Mouse (Mus musculus) MEL (cell line): ENCODE measurements around the gene Samd9l. TPM values are rescaled to one million over a fixed set of nuclear protein-coding genes. Genes with fewer than 3 reads are reported as not detected.
"Not testable (repeated sequence)": the region's sequence is repeated elsewhere in the genome, so short reads cannot be mapped to it uniquely, and the experiment has no call there.

ENCODE experiments used
- DNase-seq: peaks from one replicate; pipeline ENCODE4 v3.0.0; 2011; ENCODE audit warnings: low read depth, low spot score
- H3K27ac ChIP-seq: 2 replicates; pipeline ENCODE4 v1.5.1; 2012; ENCODE audit warnings: low read depth, mild to moderate bottlenecking, control low read depth, low read length, moderate library complexity; ENCODE audit not compliant: control insufficient read depth
- H3K27me3 ChIP-seq, 2 experiments: fragments of 150-350 bp in 1 of 2; sonication (generic) in 1 of 2; 2 replicates each; pipeline ENCODE4 v1.6.1; 2012; ENCODE audit warnings: low read length in 2 of 2, mild to moderate bottlenecking in 2 of 2, improper control_type of control experiment in 1 of 2, moderate library complexity in 1 of 2; ENCODE audit not compliant: insufficient read depth in 2 of 2, control insufficient read depth in 1 of 2
- H3K36me3 ChIP-seq, 2 experiments: 2 replicates each; pipeline ENCODE4 v1.6.1; 2012 to 2014; ENCODE audit warnings: low read length in 2 of 2, improper control_type of control experiment in 1 of 2, inconsistent platforms in 1 of 2, mild to moderate bottlenecking in 1 of 2; ENCODE audit not compliant: insufficient read depth in 2 of 2, control insufficient read depth in 1 of 2
- H3K4me1 ChIP-seq, 2 experiments: fragments of 150-350 bp in 1 of 2; sonication (generic) in 1 of 2; 2 replicates each; pipeline ENCODE4 v1.6.1; 2012; ENCODE audit warnings: low read length in 2 of 2, improper control_type of control experiment in 1 of 2, mild to moderate bottlenecking in 1 of 2; ENCODE audit not compliant: insufficient read depth in 2 of 2, control insufficient read depth in 1 of 2
- H3K4me3 ChIP-seq, 2 experiments: fragments of 150-350 bp in 1 of 2; sonication (generic) in 1 of 2; 2 replicates each; pipeline ENCODE4 v1.5.1; 2012; ENCODE audit warnings: low read depth in 2 of 2, low read length in 2 of 2, mild to moderate bottlenecking in 2 of 2, moderate library complexity in 2 of 2, control low read depth in 1 of 2, improper control_type of control experiment in 1 of 2; ENCODE audit not compliant: control insufficient read depth in 1 of 2, insufficient read depth in 1 of 2
- H3K79me2 ChIP-seq: 2 replicates; pipeline ENCODE4 v1.6.1; 2012; ENCODE audit warnings: mild to moderate bottlenecking, low read length, moderate library complexity; ENCODE audit not compliant: control insufficient read depth, poor library complexity, insufficient read depth
- H3K9ac ChIP-seq: 2 replicates; pipeline ENCODE4 v1.6.1; 2012; ENCODE audit warnings: low read depth, mild to moderate bottlenecking, control low read depth, low read length, moderate library complexity; ENCODE audit not compliant: control insufficient read depth, poor library complexity, severe bottlenecking
- H3K9me3 ChIP-seq: fragments of 150-350 bp; sonication (generic); replicated peaks from 2 replicates; pipeline ENCODE4 v1.6.1; 2012; ENCODE audit warnings: mild to moderate bottlenecking, low read length, improper control_type of control experiment, moderate library complexity; ENCODE audit not compliant: insufficient read depth
- CTCF ChIP-seq, 3 experiments: IDR thresholded peaks in 2 of 3; conservative IDR thresholded peaks in 1 of 3; 2 replicates each; pipeline ENCODE4 v1.5.1; 2011 to 2012; ENCODE audit warnings: low read length in 3 of 3, low read depth in 2 of 3, mild to moderate bottlenecking in 2 of 3, improper control_type of control experiment in 1 of 3, inconsistent platforms in 1 of 3, mixed read lengths in 1 of 3, moderate library complexity in 1 of 3; ENCODE audit not compliant: control insufficient read depth in 1 of 3, insufficient read depth in 1 of 3, poor library complexity in 1 of 3, severe bottlenecking in 1 of 3
- KAT2A ChIP-seq: conservative IDR thresholded peaks from 2 replicates; pipeline ENCODE4 v1.6.1; 2012; ENCODE audit warnings: low read depth, low read length, improper control_type of control experiment, inconsistent platforms
- polyA plus RNA-seq, 2 experiments: library from polyadenylated mRNA; stranded (reverse) in 1 of 2; unstranded in 1 of 2; fragments of >175 nt in 1 of 2; fragments of >200 nt in 1 of 2; gene quantifications; 2 replicates each; pipeline versions ENCODE4 v1.2.1 to v1.2.4; 2012; ENCODE audit warnings: low replicate concordance in 2 of 2, low read depth in 1 of 2; ENCODE audit not compliant: insufficient read length in 2 of 2, insufficient read depth in 1 of 2, missing spikeins in 1 of 2
- total RNA-seq: library from RNA; depleted of rRNA; stranded (reverse); fragments of 300-350 nt; gene quantifications from 2 replicates; pipeline ENCODE4 v1.2.3, GENCODE M21; 2012; rRNA removed

Gene Samd9l
- total and polyA plus RNA-seq, 3 experiments: 2.6 to 3.3 TPM; not detected in 1

GRCm38 (mm10) chr6:3343603-3344247, 55.6 kb downstream of the Samd9l start:
- not testable (repeated sequence) for H3K27ac ChIP-seq, H3K79me2 ChIP-seq, DNase-seq, H3K9ac ChIP-seq, H3K4me3 ChIP-seq, H3K4me1 ChIP-seq, H3K27me3 ChIP-seq, H3K9me3 ChIP-seq, H3K36me3 ChIP-seq

GRCm38 (mm10) chr6:3341479-3341878, 57.9 kb downstream of the Samd9l start:
- Histone ChIP-seq H3K9me3 (no peaks in the 10 kb centered on the region), H3K4me1 (0 out of 4 replicates have a peak, but pooled peaks cover 0 to 3% of the 10 kb centered on the region in 2 experiments), H3K27ac (no peak overlapping the region)

GRCm38 (mm10) chr6:3340928-3341327, 58.4 kb downstream of the Samd9l start:
- not testable (repeated sequence) for H3K4me3 ChIP-seq, H3K27ac ChIP-seq, DNase-seq, H3K79me2 ChIP-seq, H3K27me3 ChIP-seq, H3K36me3 ChIP-seq, H3K9ac ChIP-seq, H3K4me1 ChIP-seq, H3K9me3 ChIP-seq

More at GRCm38 (mm10) chr6:3341479-3341878, 57.9 kb downstream of the Samd9l start:
- no peak for DNase-seq
- Histone ChIP-seq H3K36me3 (peaks cover 0 to 3% of the 10 kb centered on the region in 2 experiments; a peak in 1 of 4 replicates), H3K9ac (no peak overlapping the region), H3K79me2 (no peaks in the 10 kb centered on the region), H3K4me3 (no peak overlapping the region), H3K27me3 (no peaks in the 10 kb centered on the region)
- TF ChIP-seq CTCF (IDR thresholded peaks at IDR 0.05 in 2 of 3, conservative IDR thresholded peaks at IDR 0.05 in 1 of 3; ENCODE audit: control insufficient read depth in 1 of 3, insufficient read depth in 1 of 3, low read depth in 2 of 3, low read length in 3 of 3, poor library complexity in 1 of 3, severe bottlenecking in 1 of 3) (no peak), KAT2A (no peak)

- H3K36me3 ChIP-seq, H3K79me2 ChIP-seq, H3K27ac ChIP-seq, H3K4me1 ChIP-seq, H3K9ac ChIP-seq, H3K9me3 ChIP-seq, H3K4me3 ChIP-seq, H3K27me3 ChIP-seq, DNase-seq: not testable (repeated sequence)
These were observed 60.2 kb downstream of the Samd9l start for GRCm38 (mm10) chr6:3339131-3339530.

Other genes with a start within 250 kb of the Samd9l start
- gene Hepacam2, start 98.7 kb upstream of the Samd9l start, total RNA-seq: not detected in 2 replicates
- gene Hepacam2, start 98.7 kb upstream of the Samd9l start, polyA plus RNA-seq: under 1 TPM in 1 of 2 experiments, not detected in 1; 0.11 TPM
- gene Vps50, start 98.8 kb upstream of the Samd9l start, total RNA-seq: 20.2 and 21.2 TPM in 2 replicates
- gene Vps50, start 98.8 kb upstream of the Samd9l start, polyA plus RNA-seq: 10 to 100 TPM in 1 of 2 experiments, not detected in 1; 13.5 TPM